Mouse (Mus musculus) heart, embryonic 13.5 days (tissue): Measurements from ENCODE around the gene Defa28. TPM values are rescaled to one million over a fixed set of nuclear protein-coding genes. Genes with fewer than 3 reads are reported as not detected.
"Not testable (repeated sequence)": the region's sequence is repeated elsewhere in the genome, so short reads cannot be mapped to it uniquely, and the experiment has no call there.

Experiments used
- ATAC-seq: fragments of 200-750 bp; cut with Nextera tagmentation; 2 replicates; pipeline ENCODE4 v1.8.0; 2017; ENCODE audit warnings: moderate TSS enrichment; ENCODE audit not compliant: insufficient number of reproducible peaks, low FRiP score, low TSS enrichment; ENCODE audit errors: extremely low read depth
- H3K27ac ChIP-seq: fragments of 300-500 bp; sonication (generic); replicated peaks from 2 replicates; pipeline ENCODE4 v1.5.1; 2015; ENCODE audit warnings: moderate library complexity, mild to moderate bottlenecking, inconsistent platforms
- H3K27me3 ChIP-seq: fragments of 300-500 bp; sonication (generic); replicated peaks from 2 replicates; pipeline ENCODE4 v1.6.1; 2015; ENCODE audit warnings: mild to moderate bottlenecking, inconsistent platforms
- H3K36me3 ChIP-seq: fragments of 300-500 bp; sonication (generic); 2 replicates; pipeline ENCODE4 v1.6.1; 2015; ENCODE audit warnings: mild to moderate bottlenecking, inconsistent platforms
- H3K4me1 ChIP-seq: fragments of 300-500 bp; sonication (generic); 2 replicates; pipeline ENCODE4 v1.6.1; 2015; ENCODE audit warnings: inconsistent platforms
- H3K4me2 ChIP-seq: fragments of 300-500 bp; sonication (generic); 2 replicates; pipeline ENCODE4 v1.6.1; 2015; ENCODE audit warnings: inconsistent platforms, mild to moderate bottlenecking, moderate library complexity
- H3K4me3 ChIP-seq: fragments of 300-500 bp; sonication (generic); 2 replicates; pipeline ENCODE4 v1.5.1; 2015; ENCODE audit warnings: moderate library complexity, mild to moderate bottlenecking, inconsistent platforms
- H3K9ac ChIP-seq: fragments of 300-500 bp; sonication (generic); 2 replicates; pipeline ENCODE4 v1.6.1; 2015; ENCODE audit warnings: inconsistent platforms, mild to moderate bottlenecking, moderate library complexity
- H3K9me3 ChIP-seq: fragments of 300-500 bp; sonication (generic); 2 replicates; pipeline ENCODE4 v1.6.1; 2016; ENCODE audit warnings: inconsistent platforms
- WGBS: fragments of 180-500 bp; shearing (Covaris S2); methylation state at CpG from one replicate; pipeline ENCODE4 v1.1.7; 2015; ENCODE audit warnings: mixed read lengths; 5-methylcytosine and 5-hydroxymethylcytosine counted together
- polyA plus RNA-seq: library from polyadenylated mRNA; unstranded; fragments of >200 nt; fragmentation: Nextera tagmentation; extraction: Ambion mirVana; gene quantifications from 2 replicates; pipeline ENCODE4 v1.2.1, GENCODE M21; 2015

Gene Defa28
- polyA plus RNA-seq = not detected in 2 replicates

- not testable (repeated sequence) for H3K27me3 ChIP-seq, H3K4me1 ChIP-seq, H3K4me3 ChIP-seq, ATAC-seq, H3K27ac ChIP-seq, H3K9ac ChIP-seq, H3K36me3 ChIP-seq, H3K9me3 ChIP-seq, H3K4me2 ChIP-seq
- no CpG with 5 or more reads among the region's 1 CpGs for WGBS
Observed at GRCm38 (mm10) chr8:21582706-21583105, at the start of gene Defa28. Defa28 (plus strand) TSS chr8:21583006.

DNA sequence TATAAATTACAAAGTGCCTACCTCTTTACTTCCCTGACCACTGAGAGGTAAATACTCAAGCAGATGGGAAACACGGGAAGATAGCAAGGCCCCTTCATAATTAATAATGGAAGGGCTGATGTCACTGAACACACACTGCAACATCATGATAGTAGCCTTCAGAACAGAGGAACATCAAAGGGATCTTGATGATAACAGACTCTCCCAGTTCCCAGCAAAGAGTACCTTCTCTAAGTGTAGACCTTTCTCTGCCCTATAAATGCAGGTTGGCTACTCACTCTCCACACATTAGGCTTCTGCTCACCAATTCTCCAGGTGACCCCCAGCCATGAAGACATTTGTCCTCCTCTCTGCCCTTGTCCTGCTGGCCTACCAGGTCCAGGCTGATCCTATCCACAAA lies 17.7 kb upstream of the Defa28 start, which contains the start of gene Defa37:
Gene Defa37 (plus strand): TSS at position 301 of the 400 bp plus-strand sequence.
- not testable (repeated sequence) for H3K36me3 ChIP-seq, H3K9ac ChIP-seq, H3K27ac ChIP-seq, H3K9me3 ChIP-seq, H3K4me1 ChIP-seq, H3K4me3 ChIP-seq, H3K4me2 ChIP-seq, ATAC-seq, H3K27me3 ChIP-seq
- WGBS = no CpG with 5 or more reads among the region's 1 CpGs

DNA sequence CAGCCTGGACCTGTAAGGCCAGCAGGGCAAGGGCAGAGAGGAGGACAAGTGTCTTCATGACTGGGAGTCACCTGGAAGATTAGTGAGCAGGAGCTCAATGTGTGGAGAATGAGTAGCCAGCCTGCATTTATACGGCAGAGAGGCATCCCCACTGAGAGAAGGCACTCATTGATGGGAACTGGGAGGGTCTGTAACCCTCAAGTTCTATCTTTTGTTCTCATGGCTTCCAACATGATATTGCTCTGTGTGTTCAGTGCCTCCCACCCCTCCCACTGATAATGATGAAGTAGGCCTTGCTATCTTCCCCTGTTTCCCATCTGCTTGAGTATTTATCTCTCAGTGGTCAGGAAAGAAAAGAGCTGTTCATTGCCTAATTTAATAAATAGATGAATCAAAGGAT lies 11.6 kb downstream of the Defa28 start, which contains the start of gene Gm7861:
Gene Gm7861 (minus strand): TSS at position 101 of the 400 bp plus-strand sequence.
- not testable (repeated sequence) for H3K36me3 ChIP-seq, H3K9ac ChIP-seq, H3K27me3 ChIP-seq, ATAC-seq, H3K4me1 ChIP-seq, H3K4me2 ChIP-seq, H3K9me3 ChIP-seq, H3K4me3 ChIP-seq, H3K27ac ChIP-seq
- WGBS = no CpG with 5 or more reads among the region's 1 CpGs

- H3K4me2 ChIP-seq, H3K27me3 ChIP-seq, H3K36me3 ChIP-seq, ATAC-seq, H3K27ac ChIP-seq, H3K9ac ChIP-seq, H3K9me3 ChIP-seq, H3K4me3 ChIP-seq, H3K4me1 ChIP-seq: not testable (repeated sequence)
- 88% methylated on average over 1 of the region's 1 CpGs for WGBS
Observed at GRCm38 (mm10) chr8:21617883-21618282, 35.1 kb downstream of the Defa28 start, which contains the start of gene Defa26. Defa26 (plus strand) TSS chr8:21618183.

Other genes starting within 250 kb of the Defa28 start
- gene Defa2, start 204.5 kb upstream of the Defa28 start, polyA plus RNA-seq = not detected in 2 replicates
- gene Defa33, start 191.2 kb upstream of the Defa28 start, polyA plus RNA-seq = not detected in 2 replicates
- gene Defa36, start 155.6 kb upstream of the Defa28 start, polyA plus RNA-seq = not detected in 2 replicates
- gene Gm7849, start 126.4 kb upstream of the Defa28 start, polyA plus RNA-seq = not detected in 2 replicates
- not detected in 2 replicates for gene Defa20, start 73.7 kb upstream of the Defa28 start, polyA plus RNA-seq
- gene Defa32, start 54.0 kb upstream of the Defa28 start, polyA plus RNA-seq = not detected in 2 replicates
- not detected in 2 replicates for gene Defa37, start 17.6 kb upstream of the Defa28 start, polyA plus RNA-seq
- gene Gm7861, start 11.5 kb downstream of the Defa28 start, polyA plus RNA-seq = not detected in 2 replicates
- not detected in 2 replicates for gene Defa26, start 35.2 kb downstream of the Defa28 start, polyA plus RNA-seq
- gene Defa17, start 72.8 kb downstream of the Defa28 start, polyA plus RNA-seq = not detected in 2 replicates
- gene Defa34, start 82.8 kb downstream of the Defa28 start, polyA plus RNA-seq = not detected in 2 replicates
- gene AY761184, start 120.6 kb downstream of the Defa28 start, polyA plus RNA-seq = not detected in 2 replicates
- not detected in 2 replicates for gene Defa24, start 151.5 kb downstream of the Defa28 start, polyA plus RNA-seq
- not detected in 2 replicates for gene Defb50, start 240.5 kb downstream of the Defa28 start, polyA plus RNA-seq